Mouse (Mus musculus) small intestine, adult 2 months (tissue): ENCODE results near the gene Crybb1.

Experiments
- CTCF ChIP-seq: fragments of 200-500 bp; IDR thresholded peaks from 2 replicates; pipeline ENCODE4 v1.5.1; 2012; ENCODE audit warnings: low read depth, mild to moderate bottlenecking, control low read depth, inconsistent platforms, low read length, moderate library complexity, mixed read lengths; ENCODE audit not compliant: insufficient replicate concordance, insufficient read length; ENCODE audit errors: extremely low read depth
- POLR2A ChIP-seq: fragments of 200-500 bp; IDR thresholded peaks from 2 replicates; pipeline ENCODE4 v1.6.1; 2012; ENCODE audit warnings: low read depth, mild to moderate bottlenecking, control low read depth, inconsistent platforms, low read length, moderate library complexity

DNA sequence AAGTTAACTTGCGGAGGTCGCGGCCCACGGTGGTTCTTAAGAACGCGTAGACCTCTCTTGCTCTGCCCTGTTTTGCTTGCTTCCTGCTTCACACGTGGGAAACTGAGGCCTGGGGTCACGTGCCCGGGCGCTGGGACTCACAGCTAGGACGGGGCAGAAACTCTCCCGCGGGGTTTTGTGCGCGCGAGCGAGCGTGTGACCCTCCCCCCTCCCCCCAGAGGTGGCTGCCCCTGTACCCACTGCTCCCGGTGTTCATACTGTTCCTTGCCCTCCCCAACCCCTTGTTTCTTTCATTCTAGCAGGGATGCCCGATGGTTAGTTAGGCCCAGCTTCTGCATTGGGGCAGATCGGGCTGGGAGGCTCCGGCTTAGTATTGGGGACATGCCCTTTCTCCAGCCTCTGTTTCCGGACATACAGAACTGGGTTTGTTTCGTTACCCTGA, 21.3 kb downstream of the Crybb1 start:
- TF ChIP-seq POLR2A (no peak), CTCF (no peak)
